Mouse (Mus musculus) brain, embryonic 14.5 days (tissue): ENCODE data around the gene Olfr78. TPM values are rescaled to one million over a fixed set of nuclear protein-coding genes. Genes with fewer than 3 reads are reported as not detected.

Experiments
- DNase-seq: peaks from one replicate; pipeline ENCODE4 v3.0.0-alpha.2; 2011; ENCODE audit warnings: low read depth
- CTCF ChIP-seq: fragments of 200-500 bp; IDR thresholded peaks from 2 replicates; pipeline ENCODE4 v1.5.1; 2012; ENCODE audit warnings: inconsistent platforms, mild to moderate bottlenecking, moderate library complexity, borderline replicate concordance; ENCODE audit not compliant: insufficient read depth, insufficient read length; ENCODE audit errors: extremely low read depth
- POLR2A ChIP-seq: fragments of 200-500 bp; IDR thresholded peaks from 2 replicates; pipeline ENCODE4 v1.6.1; 2012; ENCODE audit warnings: mild to moderate bottlenecking, inconsistent platforms, borderline replicate concordance; ENCODE audit not compliant: poor library complexity, insufficient read depth, insufficient read length, severe bottlenecking; ENCODE audit errors: extremely low read depth
- polyA plus RNA-seq: library from polyadenylated mRNA; depleted of rRNA; stranded (reverse); fragments of >200 nt; gene quantifications from 2 replicates; pipeline ENCODE4 v1.2.3, GENCODE M21; 2012; rRNA removed

Olfr78 gene
- polyA plus RNA-seq = 0.15 and 0.18 TPM in 2 replicates

DNA sequence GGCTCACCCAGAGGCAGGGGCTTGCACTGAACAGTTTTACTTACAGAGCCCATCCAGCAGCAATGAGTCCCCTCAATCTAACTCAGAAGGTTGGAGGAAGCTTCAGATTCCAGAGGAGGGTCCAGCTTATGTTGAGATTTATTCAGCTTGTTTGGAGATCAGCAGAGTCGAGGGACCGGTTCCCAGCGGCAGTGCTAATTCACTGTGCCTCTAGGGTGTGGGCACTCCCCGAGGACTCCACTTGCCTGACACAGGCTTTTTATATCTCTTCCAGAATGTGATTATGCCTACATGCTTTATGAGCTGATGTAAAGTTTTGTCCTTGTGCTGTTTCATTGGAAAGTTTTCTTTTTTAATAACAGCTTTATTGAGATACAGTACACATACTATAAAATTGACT is at the start of gene Olfr78, which contains the start of gene Olfr560:
TSS of gene Olfr78 (minus strand) at position 206 of the 400 bp plus-strand sequence.
TSS of gene Olfr560 (minus strand) at position 101 of the 400 bp plus-strand sequence.
- no peak for DNase-seq
- TF ChIP-seq POLR2A (no peak), CTCF (no peak)

DNA sequence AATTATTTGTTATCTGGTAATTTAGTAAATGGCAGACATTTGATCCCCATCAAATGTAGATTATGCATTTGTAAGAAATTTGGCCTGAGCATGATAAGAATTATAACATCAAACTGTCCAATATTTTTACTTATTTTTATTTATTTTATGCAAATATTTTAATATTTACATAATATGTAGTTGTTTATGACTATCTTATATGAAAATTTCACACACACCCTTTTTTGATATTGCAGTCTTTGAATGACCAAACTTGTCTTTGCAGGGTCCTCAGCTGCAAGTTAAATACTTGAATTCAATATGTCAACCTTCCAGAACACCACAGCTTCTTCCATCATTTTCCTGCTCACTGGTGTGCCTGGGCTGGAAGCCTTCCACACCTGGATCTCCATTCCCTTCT is 43.9 kb upstream of the Olfr78 start, which contains the start of gene Olfr564:
TSS of gene Olfr564 (plus strand) at position 301 of the 400 bp plus-strand sequence.
- DNase-seq = no peak
- no peak for TF ChIP-seq POLR2A
- TF ChIP-seq CTCF = no peak

DNA sequence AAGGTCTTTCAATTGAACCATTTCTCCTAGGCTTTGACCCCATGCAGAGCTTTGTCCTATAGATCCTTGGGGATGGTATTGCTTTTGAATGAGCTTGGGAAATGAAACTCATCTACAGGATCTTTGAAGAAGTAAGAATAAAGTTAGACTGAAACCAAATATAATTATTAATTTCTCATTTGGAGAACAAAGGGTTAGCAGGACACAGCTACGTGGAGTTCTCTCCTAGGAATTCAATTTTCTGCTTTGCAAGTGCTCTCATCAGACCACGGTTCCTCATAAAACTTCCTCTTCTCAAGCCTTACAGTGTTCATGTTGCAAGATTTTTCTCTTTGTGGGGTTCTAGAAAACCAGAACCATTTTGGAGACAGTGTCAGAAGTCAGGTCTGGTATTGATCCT is 11.7 kb upstream of the Olfr78 start, which contains the start of gene Olfr561:
TSS of gene Olfr561 (plus strand) at position 301 of the 400 bp plus-strand sequence.
- no peak for DNase-seq
- TF ChIP-seq CTCF (no peak), POLR2A (no peak)

DNA sequence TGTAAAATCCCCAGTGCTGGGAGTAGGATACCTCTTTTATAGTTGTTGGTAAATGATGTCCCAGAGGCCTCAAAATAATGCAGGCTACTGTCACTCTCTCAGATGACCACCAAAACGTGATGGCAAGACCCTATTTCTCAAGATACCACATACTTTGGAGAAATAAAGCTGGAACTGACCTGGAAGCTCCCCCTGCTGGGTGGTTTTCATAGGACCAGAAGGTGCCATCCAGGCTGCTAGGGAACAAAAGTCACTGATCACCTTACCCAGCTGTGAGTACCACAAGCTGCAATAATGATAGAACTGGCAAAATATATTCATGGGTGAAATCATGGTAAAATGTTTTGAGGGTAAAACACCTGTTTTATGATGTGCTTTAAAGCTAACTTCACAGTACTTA is 7.2 kb downstream of the Olfr78 start:
- no peak for TF ChIP-seq POLR2A
- TF ChIP-seq CTCF = no peak; the same call in 1 of the 2 replicates
- DNase-seq = no peak

DNA sequence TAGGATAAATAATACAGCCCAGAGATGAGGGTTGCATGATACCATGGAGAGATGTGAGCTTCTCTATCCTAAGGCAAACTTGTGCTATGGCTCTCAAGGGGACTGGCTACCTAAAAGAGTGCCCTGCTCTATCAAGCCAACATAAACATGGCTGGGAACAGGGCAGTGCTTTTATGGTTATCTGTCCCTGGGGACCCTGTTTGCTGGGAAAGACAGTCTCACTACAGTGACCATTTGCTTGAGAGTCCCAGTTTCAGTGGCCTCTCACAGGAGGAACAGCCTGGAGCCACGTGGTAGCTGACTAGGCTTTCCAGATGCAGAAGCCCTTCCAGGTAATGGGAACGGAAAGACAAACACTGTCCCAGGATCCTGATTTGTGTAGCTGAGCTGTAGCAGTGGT is 21.6 kb downstream of the Olfr78 start:
- DNase-seq = no peak
- TF ChIP-seq CTCF (no peak), POLR2A (no peak)

DNA sequence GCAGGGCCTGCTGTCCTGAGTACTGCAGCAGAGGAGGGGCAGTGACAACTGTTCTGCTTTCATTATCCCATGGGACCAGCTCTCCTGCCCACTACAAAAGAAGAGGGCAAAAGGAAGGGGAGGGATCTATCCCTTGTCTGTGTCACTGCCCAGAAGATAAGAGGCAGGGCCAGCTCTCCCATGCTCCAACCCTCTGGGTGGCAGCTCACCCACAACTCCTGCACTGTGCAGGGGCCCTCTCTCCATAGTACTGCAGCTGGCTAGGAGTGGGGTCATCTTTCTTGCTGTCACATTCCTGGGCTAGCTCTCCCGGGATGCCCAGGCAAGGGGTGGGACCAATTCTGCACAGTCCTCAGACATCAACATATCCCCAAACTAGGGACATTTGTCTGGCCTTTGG is 25.5 kb downstream of the Olfr78 start:
- TF ChIP-seq POLR2A (no peak), CTCF (no peak)
- no peak for DNase-seq

DNA sequence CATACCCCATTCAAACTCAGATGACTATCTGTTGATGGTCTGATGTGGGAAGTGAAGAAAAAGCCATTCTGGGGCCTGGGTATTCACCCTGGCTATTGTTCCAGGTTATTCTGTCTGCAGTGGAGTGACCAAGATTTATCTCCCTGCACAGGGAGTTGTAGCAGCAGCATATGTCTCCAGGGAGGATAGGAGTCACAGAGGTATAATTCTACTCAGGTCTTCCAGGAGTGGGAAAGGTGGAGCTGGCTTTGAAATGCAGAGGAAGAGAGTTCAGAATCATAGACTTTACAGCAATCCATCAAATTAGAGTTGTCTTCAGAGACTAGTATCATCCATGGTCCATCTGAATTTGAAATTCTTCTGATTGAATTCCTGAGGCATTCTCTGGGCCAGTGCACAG is 31.9 kb downstream of the Olfr78 start, which contains the start of gene Olfr559:
TSS of gene Olfr559 (minus strand) at position 101 of the 400 bp plus-strand sequence.
- TF ChIP-seq POLR2A = no peak
- DNase-seq = no peak

DNA sequence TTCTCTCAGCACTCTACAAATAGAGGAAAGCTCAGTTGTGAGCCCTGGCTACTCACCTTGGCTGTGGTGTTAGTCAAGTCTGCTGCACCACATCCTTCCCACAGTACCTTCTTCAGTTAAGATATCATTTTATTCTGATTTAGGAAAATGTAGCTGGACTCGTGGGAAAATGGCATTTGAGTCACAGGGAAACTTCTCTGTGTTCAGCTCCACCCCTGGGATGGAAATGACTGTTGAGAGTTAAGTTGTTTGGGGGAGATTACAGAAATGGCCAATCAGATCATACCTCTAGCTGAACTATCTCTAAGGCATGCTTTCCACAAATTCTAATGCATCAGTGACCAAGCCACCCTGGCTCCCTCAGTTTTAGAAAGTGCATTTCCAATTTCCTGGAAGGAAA is 40.3 kb downstream of the Olfr78 start, which contains the start of gene Olfr33:
TSS of gene Olfr33 (minus strand) at position 101 of the 400 bp plus-strand sequence.
- no peak for DNase-seq
- TF ChIP-seq POLR2A = no peak
- no peak for TF ChIP-seq CTCF

DNA sequence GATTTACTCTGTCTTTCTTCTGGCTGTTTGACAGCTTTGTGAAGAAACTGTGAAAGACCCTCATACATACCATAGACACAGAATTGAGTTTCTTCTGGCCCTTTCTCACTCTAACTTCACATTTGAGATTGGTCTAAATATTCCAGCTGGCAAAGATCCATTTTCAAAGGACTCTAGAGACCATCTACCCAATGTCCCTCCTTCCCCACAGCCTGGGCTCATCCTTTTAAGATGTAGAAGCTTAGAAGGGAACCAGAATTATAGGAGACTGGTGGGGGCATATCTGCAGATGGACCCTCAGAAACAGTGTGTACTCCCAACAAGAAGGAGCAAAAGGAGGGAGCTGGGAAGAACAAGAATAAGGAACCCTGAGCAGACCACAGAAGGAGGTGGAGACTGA is 57.4 kb downstream of the Olfr78 start, which contains the start of gene Olfr558:
TSS of gene Olfr558 (plus strand) at position 301 of the 400 bp plus-strand sequence.
- TF ChIP-seq CTCF = no peak
- no peak for TF ChIP-seq POLR2A
- DNase-seq = no peak

DNA sequence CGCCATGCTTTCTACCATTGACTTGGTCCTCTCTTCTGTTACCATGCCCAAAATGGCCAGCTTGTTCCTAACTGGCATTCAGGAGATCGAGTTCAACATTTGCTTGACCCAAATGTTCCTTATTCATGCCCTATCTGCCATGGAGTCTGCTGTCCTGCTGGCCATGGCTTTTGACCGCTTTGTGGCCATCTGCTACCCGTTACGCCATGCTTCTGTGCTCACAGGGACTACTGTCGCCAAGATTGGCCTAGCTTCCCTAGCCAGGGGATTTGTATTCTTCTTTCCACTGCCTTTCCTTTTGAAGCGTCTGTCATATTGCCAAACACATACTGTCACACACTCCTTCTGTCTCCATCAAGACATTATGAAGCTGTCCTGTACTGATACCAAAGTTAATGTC is 60.8 kb downstream of the Olfr78 start:
- TF ChIP-seq POLR2A (no peak), CTCF (no peak)
- no peak for DNase-seq

DNA sequence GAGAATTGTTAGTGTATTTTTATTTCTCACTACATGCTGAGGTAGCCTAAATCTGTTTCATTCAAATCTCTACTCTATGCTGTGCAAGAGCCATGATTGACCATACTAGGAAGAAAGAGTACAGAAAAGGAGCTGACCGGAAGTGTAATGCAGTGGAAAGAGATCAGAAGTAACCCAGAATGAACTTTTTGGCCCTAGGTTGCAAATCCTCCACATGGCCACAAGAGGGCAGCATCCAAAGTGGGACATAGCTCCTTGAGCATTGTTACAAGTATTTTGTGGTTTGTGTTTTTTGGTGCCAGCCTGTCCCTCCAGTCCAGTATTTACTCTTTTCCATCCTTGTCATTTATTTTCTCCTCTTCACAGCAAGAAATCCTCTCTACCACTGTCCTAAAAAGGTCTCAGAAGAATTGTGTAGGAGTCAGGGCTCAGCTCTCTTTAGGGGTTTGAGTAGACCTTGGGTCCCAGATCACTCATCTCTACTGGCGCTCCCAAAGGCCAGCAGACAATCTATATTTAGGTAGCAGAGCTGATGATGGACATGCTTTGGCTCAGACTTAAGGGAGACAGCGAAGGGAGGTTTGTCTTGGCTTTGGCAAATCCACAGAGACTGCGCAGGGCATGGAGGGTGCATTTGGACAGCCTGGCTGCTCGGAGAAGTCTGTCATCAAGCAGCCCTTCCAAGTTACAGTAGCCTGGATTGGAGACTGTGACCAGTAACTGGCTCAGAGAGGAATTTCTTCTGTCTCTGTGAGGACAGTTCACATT is 63.7 kb downstream of the Olfr78 start, which contains the start of gene Olfr557:
TSS of gene Olfr557 (plus strand) at position 553 of the 768 bp plus-strand sequence.
- peak; percentile 48 for DNase-seq
- TF ChIP-seq POLR2A (no peak), CTCF (peak; percentile 82; the same call in 1 of the 2 replicates)

Other genes starting within 250 kb of the Olfr78 start
- not detected in 2 replicates for gene Olfr547, start 224.7 kb downstream of the Olfr78 start, polyA plus RNA-seq
- not detected in 2 replicates for gene Olfr548-ps1, start 218.6 kb downstream of the Olfr78 start, polyA plus RNA-seq
- gene Olfr549, start 209.6 kb downstream of the Olfr78 start, polyA plus RNA-seq = not detected in 2 replicates
- 1.3 and 1.5 TPM in 2 replicates for gene Trim21, start 194.0 kb downstream of the Olfr78 start, polyA plus RNA-seq
- not detected in 2 replicates for gene Olfr550, start 188.0 kb downstream of the Olfr78 start, polyA plus RNA-seq
- not detected in 2 replicates for gene Olfr551, start 167.6 kb downstream of the Olfr78 start, polyA plus RNA-seq
- not detected in 2 replicates for gene Olfr552, start 161.7 kb downstream of the Olfr78 start, polyA plus RNA-seq
- not detected in 2 replicates for gene Olfr553, start 141.3 kb downstream of the Olfr78 start, polyA plus RNA-seq
- gene Olfr554, start 121.0 kb downstream of the Olfr78 start, polyA plus RNA-seq = not detected in 2 replicates
- gene Olfr555, start 100.6 kb downstream of the Olfr78 start, polyA plus RNA-seq = not detected in 2 replicates
- gene Olfr556, start 94.6 kb downstream of the Olfr78 start, polyA plus RNA-seq = not detected in 2 replicates
- 11.1 and 14.2 TPM in 2 replicates for gene Trim68, start 72.1 kb downstream of the Olfr78 start, polyA plus RNA-seq
- gene Olfr557, start 63.6 kb downstream of the Olfr78 start, polyA plus RNA-seq = not detected in 2 replicates
- 0.08 and 0.19 TPM in 2 replicates for gene Olfr558, start 57.3 kb downstream of the Olfr78 start, polyA plus RNA-seq
- not detected in 2 replicates for gene Olfr33, start 40.4 kb downstream of the Olfr78 start, polyA plus RNA-seq
- gene Olfr559, start 32.0 kb downstream of the Olfr78 start, polyA plus RNA-seq = not detected in 2 replicates
- not detected in 2 replicates for gene Olfr560, start 105 bp downstream of the Olfr78 start, polyA plus RNA-seq
- gene Olfr561, start 11.8 kb upstream of the Olfr78 start, polyA plus RNA-seq = not detected in 2 replicates
- not detected in 2 replicates for gene Olfr564, start 44.0 kb upstream of the Olfr78 start, polyA plus RNA-seq
- gene Olfr566, start 99.3 kb upstream of the Olfr78 start, polyA plus RNA-seq = not detected in 2 replicates
- not detected in 2 replicates for gene Olfr568, start 117.7 kb upstream of the Olfr78 start, polyA plus RNA-seq
- not detected in 2 replicates for gene Olfr569, start 131.4 kb upstream of the Olfr78 start, polyA plus RNA-seq
- gene Olfr570, start 135.1 kb upstream of the Olfr78 start, polyA plus RNA-seq = not detected in 2 replicates
- gene Olfr571, start 158.1 kb upstream of the Olfr78 start, polyA plus RNA-seq = not detected in 2 replicates
- not detected in 2 replicates for gene Olfr572, start 164.9 kb upstream of the Olfr78 start, polyA plus RNA-seq
- not detected in 2 replicates for gene Olfr573-ps1, start 183.1 kb upstream of the Olfr78 start, polyA plus RNA-seq
- gene Olfr574, start 189.0 kb upstream of the Olfr78 start, polyA plus RNA-seq = 0.08 TPM in 1 of 2 replicates, not detected in the other
- gene Olfr575, start 199.3 kb upstream of the Olfr78 start, polyA plus RNA-seq = not detected in 2 replicates
- not detected in 2 replicates for gene Olfr576, start 203.2 kb upstream of the Olfr78 start, polyA plus RNA-seq
- gene Olfr577, start 216.5 kb upstream of the Olfr78 start, polyA plus RNA-seq = not detected in 2 replicates
- not detected in 2 replicates for gene Olfr578, start 229.9 kb upstream of the Olfr78 start, polyA plus RNA-seq